Mouse (Mus musculus) midbrain, embryonic 11.5 days (tissue): ENCODE measurements around the gene Actl6b. TPM values are rescaled to one million over a fixed set of nuclear protein-coding genes. Genes with fewer than 3 reads are reported as not detected.
A peak's percentile ranks its signal among the peaks of the same experiment; 100 is the strongest.

Source experiments
- ATAC-seq: fragments of 200-750 bp; cut with Nextera tagmentation; 2 replicates; pipeline ENCODE4 v1.8.0; 2017; ENCODE audit warnings: moderate TSS enrichment, moderate library complexity; ENCODE audit not compliant: low FRiP score
- DNase-seq: peaks from one replicate; pipeline ENCODE4 v3.0.0; 2015; ENCODE audit warnings: low spot score; ENCODE audit errors: missing footprints
- H3K27ac ChIP-seq: fragments of 300-500 bp; sonication (generic); 2 replicates; pipeline ENCODE4 v1.5.1; 2014; ENCODE audit warnings: low read depth, low read length
- H3K27me3 ChIP-seq: fragments of 300-500 bp; sonication (generic); 2 replicates; pipeline ENCODE4 v1.6.1; 2014; ENCODE audit warnings: mild to moderate bottlenecking, low read length, moderate library complexity, mixed read lengths; ENCODE audit not compliant: control insufficient read depth, insufficient read depth
- H3K36me3 ChIP-seq: fragments of 300-500 bp; sonication (generic); 2 replicates; pipeline ENCODE4 v1.6.1; 2014; ENCODE audit warnings: mild to moderate bottlenecking, low read length, moderate library complexity, mixed read lengths; ENCODE audit not compliant: control insufficient read depth, insufficient read depth
- H3K4me1 ChIP-seq: fragments of 300-500 bp; sonication (generic); 2 replicates; pipeline ENCODE4 v1.6.1; 2014; ENCODE audit warnings: low read length; ENCODE audit not compliant: control insufficient read depth, insufficient read depth
- H3K4me2 ChIP-seq: fragments of 300-500 bp; sonication (generic); 2 replicates; pipeline ENCODE4 v1.6.1; 2014; ENCODE audit warnings: mild to moderate bottlenecking, moderate library complexity
- H3K4me3 ChIP-seq: fragments of 300-500 bp; sonication (generic); 2 replicates; pipeline ENCODE4 v1.5.1; 2014; ENCODE audit warnings: low read depth, low read length
- H3K9ac ChIP-seq: fragments of 300-500 bp; sonication (generic); 2 replicates; pipeline ENCODE4 v1.6.1; 2014; ENCODE audit warnings: low read length
- H3K9me3 ChIP-seq: fragments of 300-500 bp; sonication (generic); 2 replicates; pipeline ENCODE4 v1.6.1; 2016; ENCODE audit warnings: low read length; ENCODE audit not compliant: control insufficient read depth
- WGBS: fragments of 180-500 bp; shearing (Covaris S2); extraction: QIAGEN DNeasy Blood & Tissue Kit; methylation state at CpG from one replicate; pipeline ENCODE4 v1.1.7; 2014; 5-methylcytosine and 5-hydroxymethylcytosine counted together
- polyA plus RNA-seq: library from polyadenylated mRNA; unstranded; fragments of >200 nt; fragmentation: Nextera tagmentation; extraction: Ambion mirVana; gene quantifications from 2 replicates; pipeline ENCODE4 v1.2.1, GENCODE M21; 2014

Actl6b gene
- polyA plus RNA-seq, 1 experiment from 2014 or later, result 31.1 TPM

GRCm38 (mm10) chr5:137518436-137518835 is 34.9 kb upstream of the Actl6b start, which contains the start of gene Gigyf1:
TSS of gene Gigyf1 (plus strand) at chr5:137518548.
- H3K4me2 ChIP-seq, result no peak within 1 kb of the TSS
- no peaks in the 10 kb centered on the region for H3K27me3 ChIP-seq
- H3K4me3 ChIP-seq, result no peak within 1 kb of the TSS
- 77% methylated on average over 5 of the region's 5 CpGs for WGBS
- no peaks in the 10 kb centered on the region for H3K9me3 ChIP-seq
- H3K4me1 ChIP-seq, result peaks cover 4% of the 10 kb centered on the region
- no peak for DNase-seq
- no peak within 1 kb of the TSS for H3K27ac ChIP-seq
- 0 out of 2 replicates have a peak, but pooled peaks have one; percentile 31 for ATAC-seq
- peaks cover 35% of the 10 kb centered on the region for H3K36me3 ChIP-seq
- H3K9ac ChIP-seq, result no peak within 1 kb of the TSS

GRCm38 (mm10) chr5:137519691-137520550 is 33.4 kb upstream of the Actl6b start:
- ATAC-seq (no peak), DNase-seq (no peak)
- WGBS, result 93% methylated on average over 27 of the region's 27 CpGs
- H3K36me3 ChIP-seq, result peaks cover 50% of the 10 kb centered on the region
- H3K4me3 ChIP-seq, result no peak overlapping the region
- no peak overlapping the region for H3K9ac ChIP-seq
- no peak overlapping the region for H3K4me2 ChIP-seq
- no peaks in the 10 kb centered on the region for H3K9me3 ChIP-seq
- H3K27me3 ChIP-seq, result no peaks in the 10 kb centered on the region
- H3K4me1 ChIP-seq, result no peaks in the 10 kb centered on the region; the same call in 1 of the 2 replicates
- no peak overlapping the region for H3K27ac ChIP-seq

DNA sequence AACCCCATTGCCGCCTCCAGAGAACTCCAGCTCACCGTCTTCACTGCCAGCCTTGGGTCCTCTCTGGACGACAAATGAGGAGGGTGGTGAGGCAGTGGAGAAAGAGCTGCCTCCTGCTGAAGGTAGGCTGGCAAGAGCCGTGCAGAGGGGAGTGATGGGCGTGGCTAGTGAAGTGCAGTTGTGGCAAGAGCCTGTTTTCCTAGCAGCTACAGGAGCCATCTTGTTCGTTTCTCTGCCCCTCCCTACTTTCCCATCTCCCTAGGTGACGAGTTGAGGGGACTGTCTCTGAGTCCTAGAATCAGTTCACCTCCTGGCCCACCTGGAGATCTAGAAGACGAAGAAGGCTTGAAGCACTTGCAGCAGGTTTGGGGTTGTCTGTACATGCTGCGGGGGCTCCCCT is 31.5 kb upstream of the Actl6b start:
- no peak overlapping the region for H3K27ac ChIP-seq
- H3K4me1 ChIP-seq, result peaks cover 7% of the 10 kb centered on the region; the same call in 1 of the 2 replicates
- H3K4me3 ChIP-seq, result no peak overlapping the region
- ATAC-seq (no peak), DNase-seq (no peak)
- H3K9ac ChIP-seq, result no peak overlapping the region
- no peaks in the 10 kb centered on the region for H3K9me3 ChIP-seq
- peaks cover 60% of the 10 kb centered on the region for H3K36me3 ChIP-seq
- no peaks in the 10 kb centered on the region for H3K27me3 ChIP-seq
- H3K4me2 ChIP-seq, result no peak overlapping the region
- 82% methylated on average over 9 of the region's 9 CpGs for WGBS

GRCm38 (mm10) chr5:137522711-137523110 is 30.6 kb upstream of the Actl6b start:
- DNase-seq (no peak), ATAC-seq (no peak)
- H3K4me3 ChIP-seq, result no peak overlapping the region
- no peaks in the 10 kb centered on the region for H3K27me3 ChIP-seq
- no peak overlapping the region for H3K4me2 ChIP-seq
- H3K27ac ChIP-seq, result no peak overlapping the region
- H3K4me1 ChIP-seq, result peaks cover 9% of the 10 kb centered on the region; the same call in 1 of the 2 replicates
- peaks cover 58% of the 10 kb centered on the region for H3K36me3 ChIP-seq
- H3K9me3 ChIP-seq, result no peaks in the 10 kb centered on the region
- no peak overlapping the region for H3K9ac ChIP-seq
- WGBS, result 73% methylated on average over 11 of the region's 11 CpGs

DNA sequence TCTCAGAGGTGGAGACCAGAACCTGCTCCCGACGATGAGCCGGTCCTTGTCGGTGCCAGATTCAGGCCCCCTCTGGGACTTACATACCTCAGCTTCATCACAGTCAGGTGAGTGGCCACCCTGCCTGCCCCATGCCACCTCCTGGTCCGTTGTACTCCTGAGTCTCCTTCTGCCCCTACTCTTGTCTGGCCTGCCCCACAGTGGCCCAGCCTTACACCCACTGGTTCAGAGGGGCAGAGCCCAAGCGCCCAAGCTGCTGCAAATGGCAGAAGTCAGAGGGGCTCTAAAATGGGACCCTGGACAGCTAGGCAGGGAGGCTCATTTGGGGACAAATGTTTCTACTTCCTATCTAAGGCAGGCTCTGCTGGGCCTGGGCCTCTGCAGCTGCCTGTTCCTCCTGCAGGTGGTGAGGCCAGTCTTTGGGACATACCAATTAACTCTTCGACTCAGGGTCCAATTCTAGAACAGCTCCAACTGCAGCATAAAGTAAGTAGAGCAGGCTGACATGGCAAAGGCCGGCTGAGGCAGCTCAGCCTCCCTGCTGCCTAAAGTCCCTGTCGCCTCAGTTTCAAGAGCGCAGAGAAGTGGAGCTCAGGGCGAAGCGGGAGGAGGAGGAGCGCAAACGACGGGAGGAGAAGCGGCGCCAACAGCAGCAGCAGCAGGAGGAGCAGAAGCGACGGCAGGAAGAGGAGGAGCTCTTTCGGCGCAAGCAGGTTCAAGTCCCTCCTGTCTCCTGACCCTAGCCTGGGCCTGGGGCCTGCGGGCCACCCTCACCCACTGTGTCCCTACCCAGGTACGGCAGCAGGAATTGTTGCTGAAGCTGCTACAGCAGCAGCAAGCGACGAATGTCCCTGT is 29.7 kb upstream of the Actl6b start:
- 85% methylated on average over 25 of the region's 25 CpGs for WGBS
- H3K4me2 ChIP-seq, result no peak overlapping the region
- ATAC-seq, result no peak
- peaks cover 9% of the 10 kb centered on the region; the same call in 1 of the 2 replicates for H3K4me1 ChIP-seq
- DNase-seq, result no peak
- no peaks in the 10 kb centered on the region for H3K9me3 ChIP-seq
- no peak overlapping the region; the same call in 1 of the 2 replicates for H3K27ac ChIP-seq
- no peak overlapping the region for H3K9ac ChIP-seq
- no peak overlapping the region for H3K4me3 ChIP-seq
- peaks cover 64% of the 10 kb centered on the region for H3K36me3 ChIP-seq
- no peaks in the 10 kb centered on the region for H3K27me3 ChIP-seq

DNA sequence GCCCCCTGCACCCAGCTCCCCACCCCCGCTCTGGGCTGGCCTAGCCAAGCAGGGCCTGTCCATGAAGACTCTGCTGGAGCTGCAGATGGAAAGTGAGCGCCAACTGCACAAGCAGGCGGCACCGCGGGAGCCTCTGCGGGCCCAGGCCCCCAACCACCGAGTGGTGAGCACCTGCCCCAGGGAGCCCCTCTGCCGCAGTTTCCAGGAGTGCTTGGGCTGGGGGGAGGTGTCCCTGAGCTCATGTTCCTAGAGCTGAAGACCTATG is 29.1 kb upstream of the Actl6b start:
- Histone ChIP-seq H3K9ac (no peak overlapping the region), H3K4me1 (peaks cover 9% of the 10 kb centered on the region; the same call in 1 of the 2 replicates), H3K4me3 (no peak overlapping the region), H3K36me3 (peaks cover 69% of the 10 kb centered on the region), H3K27me3 (no peaks in the 10 kb centered on the region), H3K4me2 (no peak overlapping the region), H3K27ac (no peak overlapping the region), H3K9me3 (no peaks in the 10 kb centered on the region)
- DNase-seq (no peak), ATAC-seq (no peak)
- WGBS, result 87% methylated on average over 8 of the region's 8 CpGs

DNA sequence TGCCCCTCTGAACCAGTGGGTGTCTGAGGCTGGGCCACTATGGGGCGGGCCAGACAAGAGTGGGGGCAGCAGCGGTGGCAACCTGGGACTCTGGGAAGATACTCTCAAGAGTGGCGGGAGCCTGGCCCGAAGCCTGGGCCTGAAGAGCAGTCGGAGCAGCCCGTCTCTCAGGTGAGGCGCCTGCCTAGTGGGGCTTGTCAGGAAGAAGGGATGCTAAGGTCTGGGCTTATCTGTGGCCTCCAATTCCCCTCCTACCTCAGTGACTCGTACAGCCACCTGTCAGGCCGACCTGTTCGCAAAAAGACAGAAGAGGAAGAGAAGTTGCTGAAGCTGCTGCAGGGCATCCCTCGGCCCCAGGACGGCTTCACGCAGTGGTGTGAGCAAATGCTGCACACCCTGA is 28.6 kb upstream of the Actl6b start:
- peaks cover 74% of the 10 kb centered on the region for H3K36me3 ChIP-seq
- H3K4me3 ChIP-seq, result no peak overlapping the region
- no peak overlapping the region for H3K27ac ChIP-seq
- H3K9ac ChIP-seq, result no peak overlapping the region
- DNase-seq (no peak), ATAC-seq (no peak)
- WGBS, result 89% methylated on average over 13 of the region's 13 CpGs
- peaks cover 14% of the 10 kb centered on the region for H3K4me1 ChIP-seq
- no peak overlapping the region for H3K4me2 ChIP-seq
- no peaks in the 10 kb centered on the region for H3K9me3 ChIP-seq
- no peaks in the 10 kb centered on the region for H3K27me3 ChIP-seq

DNA sequence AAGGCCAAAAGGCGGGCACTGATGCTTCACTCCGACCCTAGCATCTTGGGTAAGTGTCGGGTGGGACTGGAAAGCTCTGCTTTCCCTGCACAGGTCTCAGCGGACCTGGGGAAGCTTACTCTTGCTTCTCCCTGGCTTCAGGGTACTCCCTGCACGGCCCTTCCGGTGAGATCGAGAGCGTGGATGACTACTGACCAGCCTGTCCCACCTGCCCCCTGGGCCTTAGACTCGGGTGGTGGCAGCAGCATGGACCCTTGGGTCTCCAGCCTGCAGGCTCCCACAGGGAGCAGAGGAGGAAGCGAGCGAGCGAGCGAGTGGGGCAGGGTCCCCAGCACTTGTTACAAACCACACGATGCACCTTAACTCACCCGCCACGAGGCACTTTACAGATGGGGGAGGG is 27.8 kb upstream of the Actl6b start:
- Histone ChIP-seq H3K9ac (no peak overlapping the region), H3K27me3 (no peaks in the 10 kb centered on the region), H3K4me1 (peaks cover 22% of the 10 kb centered on the region), H3K27ac (no peak overlapping the region; the same call in 1 of the 2 replicates), H3K36me3 (peaks cover 67% of the 10 kb centered on the region), H3K4me3 (no peak overlapping the region), H3K9me3 (no peaks in the 10 kb centered on the region), H3K4me2 (no peak overlapping the region)
- 78% methylated on average over 16 of the region's 16 CpGs for WGBS
- DNase-seq (no peak), ATAC-seq (no peak)
